Mouse (Mus musculus): ENCODE measurements around the gene Ppard. TPM values are rescaled to one million over a fixed set of nuclear protein-coding genes. Genes with fewer than 3 reads are reported as not detected.
A peak's percentile ranks its signal among the peaks of the same experiment; 100 is the strongest.

Ppard gene
- polyA plus RNA-seq (2012): 5.3 and 6.6 TPM in 2 replicates

DNA sequence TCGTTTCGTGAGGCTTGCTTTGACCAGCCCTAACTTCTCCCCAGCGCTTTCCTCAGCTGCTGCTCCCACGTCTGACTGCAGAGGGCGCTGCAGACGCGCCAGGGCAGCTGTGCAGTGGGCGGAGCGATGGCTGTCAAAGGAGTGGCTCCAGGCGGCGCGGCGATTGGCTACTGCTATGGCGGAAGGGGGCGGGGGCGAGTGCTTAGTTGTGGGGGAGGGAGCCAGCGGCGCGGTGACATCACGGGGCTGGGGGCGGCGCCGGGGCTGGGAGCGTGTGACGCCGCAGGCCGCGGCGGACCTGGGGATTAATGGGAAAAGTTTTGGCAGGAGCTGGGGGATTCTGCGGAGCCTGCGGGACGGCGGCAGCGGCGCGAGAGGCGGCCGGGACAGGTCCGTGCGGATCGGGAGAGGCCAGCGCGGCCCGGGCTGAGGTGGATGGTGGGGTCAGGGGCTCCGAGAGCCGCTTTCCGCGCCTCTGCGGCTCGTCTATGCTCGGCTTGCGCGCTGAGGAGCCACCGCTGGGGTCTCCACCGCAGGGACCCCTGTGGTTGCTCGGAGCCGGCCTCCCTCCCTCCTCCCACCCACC is at the start of gene Ppard:
Ppard (plus strand) TSS at position 226 of the 586 bp plus-strand sequence.
- no peak for TF ChIP-seq TAL1 (IDR thresholded peaks at IDR 0.05; ENCODE audit: low read length)
- no peak for TF ChIP-seq GATA1 (IDR thresholded peaks at IDR 0.05; ENCODE audit: low read length)
- peaks cover 52% of the 10 kb centered on the region for H3K4me1 ChIP-seq (ENCODE audit: control insufficient read depth)

GRCm38 (mm10) chr17:28184971-28185638 is 47.4 kb upstream of the Ppard start:
- H3K4me1 ChIP-seq (ENCODE audit: control insufficient read depth): no peaks in the 10 kb centered on the region; the same call in 1 of the 2 replicates
- no peaks in the 10 kb centered on the region for H3K9me3 ChIP-seq (ENCODE audit: control insufficient read depth, low read length)
- no peaks in the 10 kb centered on the region for H3K27me3 ChIP-seq (ENCODE audit: control insufficient read depth)
- H3K36me3 ChIP-seq (ENCODE audit: control insufficient read depth): no peaks in the 10 kb centered on the region; the same call in 1 of the 2 replicates
- TF ChIP-seq GATA1 (IDR thresholded peaks at IDR 0.05; ENCODE audit: low read length) (no peak), TAL1 (IDR thresholded peaks at IDR 0.05; ENCODE audit: low read length) (no peak)
- H3K4me3 ChIP-seq (replicated peaks): no peak overlapping the region

More for the DNA sequence above, at the start of gene Ppard:
- Histone ChIP-seq H3K9me3 (ENCODE audit: control insufficient read depth, low read length) (no peaks in the 10 kb centered on the region), H3K27me3 (ENCODE audit: control insufficient read depth) (no peaks in the 10 kb centered on the region), H3K36me3 (ENCODE audit: control insufficient read depth) (peaks cover 29% of the 10 kb centered on the region), H3K4me3 (replicated peaks) (peak within 1 kb of the TSS; percentile 81)

DNA sequence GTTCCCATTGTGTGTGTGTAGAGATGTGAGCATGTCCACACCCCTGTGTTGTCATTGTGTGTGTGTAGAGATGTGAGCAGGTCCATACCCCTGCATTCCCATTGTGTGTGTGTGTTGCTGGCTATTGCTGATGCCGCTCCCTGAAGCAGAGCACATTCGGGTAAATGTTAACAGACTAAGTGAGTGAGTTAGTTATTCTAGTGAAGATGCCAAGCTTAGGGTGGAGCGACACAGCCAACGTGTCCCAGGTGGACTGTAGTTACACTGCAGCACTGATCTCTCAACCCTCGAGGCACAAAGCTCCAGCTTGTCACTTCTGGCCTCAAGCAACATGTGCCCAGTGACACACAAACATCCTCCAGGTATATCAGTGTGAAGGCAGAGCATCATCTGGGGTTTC is 44.2 kb upstream of the Ppard start:
- no peaks in the 10 kb centered on the region for H3K27me3 ChIP-seq (ENCODE audit: control insufficient read depth)
- TF ChIP-seq TAL1 (IDR thresholded peaks at IDR 0.05; ENCODE audit: low read length) (no peak), GATA1 (IDR thresholded peaks at IDR 0.05; ENCODE audit: low read length) (no peak)
- H3K4me3 ChIP-seq (replicated peaks): no peak overlapping the region
- no peaks in the 10 kb centered on the region for H3K4me1 ChIP-seq (ENCODE audit: control insufficient read depth)
- peaks cover 2% of the 10 kb centered on the region; the same call in 1 of the 2 replicates for H3K36me3 ChIP-seq (ENCODE audit: control insufficient read depth)
- no peaks in the 10 kb centered on the region for H3K9me3 ChIP-seq (ENCODE audit: control insufficient read depth, low read length)

DNA sequence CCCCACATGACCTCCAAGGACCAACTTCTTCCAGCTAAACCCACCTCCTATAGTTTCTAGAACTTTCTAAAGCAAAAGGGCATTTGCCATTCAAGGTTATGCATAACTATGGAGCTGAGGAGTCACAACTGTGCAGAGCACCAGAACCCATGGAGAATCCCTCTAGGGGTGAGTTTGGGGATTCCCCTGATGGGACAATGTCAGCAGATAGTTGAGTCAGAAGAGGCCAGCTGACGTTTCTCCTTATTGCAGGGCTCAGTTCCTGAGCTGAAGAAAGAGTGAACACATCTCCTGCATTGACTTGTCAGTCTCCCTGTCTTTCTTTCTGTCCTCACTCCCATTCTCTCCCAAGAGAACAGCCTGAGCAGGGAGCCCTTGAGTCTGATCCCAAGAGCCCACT is 39.7 kb upstream of the Ppard start:
- H3K4me1 ChIP-seq (ENCODE audit: control insufficient read depth): no peaks in the 10 kb centered on the region
- H3K36me3 ChIP-seq (ENCODE audit: control insufficient read depth): peaks cover 12% of the 10 kb centered on the region
- H3K27me3 ChIP-seq (ENCODE audit: control insufficient read depth): no peaks in the 10 kb centered on the region
- H3K4me3 ChIP-seq (replicated peaks): no peak overlapping the region
- H3K9me3 ChIP-seq (ENCODE audit: control insufficient read depth, low read length): no peaks in the 10 kb centered on the region
- TF ChIP-seq GATA1 (IDR thresholded peaks at IDR 0.05; ENCODE audit: low read length) (no peak), TAL1 (IDR thresholded peaks at IDR 0.05; ENCODE audit: low read length) (no peak)

DNA sequence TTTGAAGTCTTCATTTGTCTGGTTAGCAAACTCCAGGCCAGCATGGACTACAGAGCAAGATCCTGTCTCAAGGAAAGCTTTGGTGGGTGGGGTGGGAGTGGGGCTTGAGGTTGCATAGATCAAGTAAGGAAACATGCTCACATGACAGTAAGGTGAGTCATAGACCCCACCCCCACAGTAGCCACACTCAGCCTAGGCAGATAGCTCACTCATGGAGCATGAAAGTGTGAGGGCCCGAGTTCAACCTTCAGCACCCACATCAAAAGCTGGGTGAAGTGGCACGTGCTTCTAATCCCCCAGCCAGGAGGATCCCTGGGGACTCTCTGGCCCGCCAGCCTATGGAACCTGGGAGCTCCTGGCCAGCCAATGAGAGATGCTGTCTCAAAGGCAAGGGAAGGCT is 38.9 kb upstream of the Ppard start:
- Histone ChIP-seq H3K4me3 (replicated peaks) (no peak overlapping the region), H3K9me3 (ENCODE audit: control insufficient read depth, low read length) (no peaks in the 10 kb centered on the region), H3K36me3 (ENCODE audit: control insufficient read depth) (peaks cover 13% of the 10 kb centered on the region), H3K27me3 (ENCODE audit: control insufficient read depth) (no peaks in the 10 kb centered on the region), H3K4me1 (ENCODE audit: control insufficient read depth) (no peaks in the 10 kb centered on the region)
- no peak for TF ChIP-seq GATA1 (IDR thresholded peaks at IDR 0.05; ENCODE audit: low read length)

DNA sequence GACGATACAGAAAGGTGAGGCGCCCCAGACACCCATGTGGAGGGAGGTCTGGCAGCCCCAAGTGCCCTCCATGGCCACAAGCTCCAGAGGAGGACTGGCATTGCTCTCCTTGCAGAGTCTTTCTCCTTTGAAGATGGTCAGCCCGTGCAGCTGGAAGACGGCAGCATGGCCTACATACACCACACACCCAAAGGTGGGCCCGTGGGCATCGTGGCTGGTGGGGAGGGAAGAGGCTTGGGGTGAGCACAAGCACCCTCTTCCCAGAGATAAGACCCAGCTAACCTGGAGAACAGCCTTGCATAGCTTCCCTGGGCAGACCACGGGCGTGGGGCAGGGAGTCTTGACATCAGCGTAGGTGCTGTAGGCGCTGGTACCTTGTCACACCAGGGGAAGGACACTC is 37.5 kb upstream of the Ppard start:
- Histone ChIP-seq H3K36me3 (ENCODE audit: control insufficient read depth) (peaks cover 13% of the 10 kb centered on the region), H3K9me3 (ENCODE audit: control insufficient read depth, low read length) (no peaks in the 10 kb centered on the region), H3K27me3 (ENCODE audit: control insufficient read depth) (no peaks in the 10 kb centered on the region), H3K4me3 (replicated peaks) (no peak overlapping the region), H3K4me1 (ENCODE audit: control insufficient read depth) (no peaks in the 10 kb centered on the region)
- no peak for TF ChIP-seq GATA1 (IDR thresholded peaks at IDR 0.05; ENCODE audit: low read length)
- TF ChIP-seq TAL1 (IDR thresholded peaks at IDR 0.05; ENCODE audit: low read length): no peak

DNA sequence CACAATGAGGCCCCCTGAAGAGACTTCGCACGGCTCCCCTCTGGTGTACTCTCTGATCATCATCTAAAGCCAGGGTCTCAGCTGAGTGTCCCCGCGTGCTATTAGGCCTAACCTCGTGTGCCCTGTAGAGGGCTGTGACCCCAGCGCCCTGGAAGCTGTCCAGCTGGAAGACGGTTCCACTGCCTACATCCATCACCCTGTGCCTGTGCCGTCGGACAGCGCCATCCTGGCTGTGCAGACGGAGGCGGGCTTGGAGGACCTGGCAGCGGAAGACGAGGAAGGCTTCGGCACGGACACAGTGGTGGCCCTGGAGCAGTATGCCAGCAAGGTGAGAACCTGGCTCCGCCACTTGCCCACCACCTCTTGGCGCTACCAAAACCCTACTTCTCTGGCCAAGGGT is 34.9 kb upstream of the Ppard start:
- TF ChIP-seq TAL1 (IDR thresholded peaks at IDR 0.05; ENCODE audit: low read length): no peak
- TF ChIP-seq GATA1 (IDR thresholded peaks at IDR 0.05; ENCODE audit: low read length): no peak
- Histone ChIP-seq H3K4me3 (replicated peaks) (no peak overlapping the region), H3K36me3 (ENCODE audit: control insufficient read depth) (peaks cover 20% of the 10 kb centered on the region), H3K9me3 (ENCODE audit: control insufficient read depth, low read length) (no peaks in the 10 kb centered on the region), H3K27me3 (ENCODE audit: control insufficient read depth) (no peaks in the 10 kb centered on the region), H3K4me1 (ENCODE audit: control insufficient read depth) (no peaks in the 10 kb centered on the region)

DNA sequence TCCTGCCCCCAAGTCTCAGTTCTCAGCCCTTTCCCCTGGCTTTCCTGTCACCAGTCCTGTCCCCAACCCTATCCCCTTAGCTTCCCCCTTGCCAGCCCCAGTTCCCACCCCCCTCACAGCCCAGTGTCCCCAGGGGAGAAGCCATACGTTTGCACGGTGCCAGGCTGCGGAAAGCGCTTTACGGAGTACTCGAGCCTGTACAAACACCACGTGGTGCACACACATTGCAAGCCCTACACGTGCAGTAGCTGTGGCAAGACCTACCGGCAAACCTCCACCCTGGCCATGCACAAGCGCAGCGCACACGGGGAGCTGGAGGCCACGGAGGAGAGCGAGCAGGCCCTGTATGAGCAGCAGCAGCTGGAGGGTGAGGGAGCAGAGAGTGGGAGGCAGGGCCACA is 30.5 kb upstream of the Ppard start:
- Histone ChIP-seq H3K4me1 (ENCODE audit: control insufficient read depth) (peaks cover 3% of the 10 kb centered on the region), H3K36me3 (ENCODE audit: control insufficient read depth) (peaks cover 18% of the 10 kb centered on the region), H3K4me3 (replicated peaks) (no peak overlapping the region), H3K27me3 (ENCODE audit: control insufficient read depth) (no peaks in the 10 kb centered on the region), H3K9me3 (ENCODE audit: control insufficient read depth, low read length) (no peaks in the 10 kb centered on the region)
- TF ChIP-seq TAL1 (IDR thresholded peaks at IDR 0.05; ENCODE audit: low read length) (no peak), GATA1 (IDR thresholded peaks at IDR 0.05; ENCODE audit: low read length) (no peak)

- peaks cover 16% of the 10 kb centered on the region for H3K36me3 ChIP-seq (ENCODE audit: control insufficient read depth)
- no peaks in the 10 kb centered on the region for H3K27me3 ChIP-seq (ENCODE audit: control insufficient read depth)
- no peak for TF ChIP-seq TAL1 (IDR thresholded peaks at IDR 0.05; ENCODE audit: low read length)
- TF ChIP-seq GATA1 (IDR thresholded peaks at IDR 0.05; ENCODE audit: low read length): no peak
- H3K4me1 ChIP-seq (ENCODE audit: control insufficient read depth): peaks cover 23% of the 10 kb centered on the region
- no peak overlapping the region for H3K4me3 ChIP-seq (replicated peaks)
- H3K9me3 ChIP-seq (ENCODE audit: control insufficient read depth, low read length): no peaks in the 10 kb centered on the region
Measured at GRCm38 (mm10) chr17:28204052-28204720, 28.3 kb upstream of the Ppard start.

Measured in erythroblast, embryonic 14.5 days (primary cell).